Mouse (Mus musculus) liver, embryonic 14.5 days (tissue): ENCODE data around the gene Mgat4b. TPM values are rescaled to one million over a fixed set of nuclear protein-coding genes. Genes with fewer than 3 reads are reported as not detected.

Source experiments
- ATAC-seq: fragments of 200-750 bp; cut with Nextera tagmentation; 2 replicates; pipeline ENCODE4 v1.8.0; 2017; ENCODE audit warnings: moderate number of reproducible peaks, mild to moderate bottlenecking, moderate library complexity; ENCODE audit not compliant: insufficient read depth
- DNase-seq, 3 experiments: peaks; one replicate each; pipeline ENCODE4 v3.0.0-alpha.2; 2012 to 2013; ENCODE audit warnings: low read depth in 3 of 3, low spot score in 3 of 3
- H3K27ac ChIP-seq: fragments of 300-500 bp; sonication (generic); 2 replicates; pipeline ENCODE4 v1.5.1; 2014; ENCODE audit warnings: moderate library complexity, mild to moderate bottlenecking, control low read depth, inconsistent platforms
- H3K27me3 ChIP-seq: fragments of 300-500 bp; sonication (generic); 2 replicates; pipeline ENCODE4 v1.6.1; 2014; ENCODE audit warnings: mild to moderate bottlenecking, low read length, moderate library complexity; ENCODE audit not compliant: control insufficient read depth, insufficient read depth
- H3K36me3 ChIP-seq: fragments of 300-500 bp; sonication (generic); replicated peaks from 2 replicates; pipeline ENCODE4 v1.6.1; 2014; ENCODE audit warnings: low read depth; ENCODE audit not compliant: control insufficient read depth, insufficient read depth
- H3K4me1 ChIP-seq, 2 experiments: fragments of 200-500 bp in 1 of 2; fragments of 300-500 bp in 1 of 2; sonication (generic) in 1 of 2; replicated peaks; 2 replicates each; pipeline ENCODE4 v1.6.1; 2012 to 2014; ENCODE audit warnings: antibody characterized with exemption in 1 of 2, inconsistent platforms in 1 of 2, low read length in 1 of 2; ENCODE audit not compliant: control insufficient read depth in 2 of 2, insufficient read depth in 2 of 2
- H3K4me2 ChIP-seq: fragments of 300-500 bp; sonication (generic); 2 replicates; pipeline ENCODE4 v1.6.1; 2014; ENCODE audit warnings: low read depth, mild to moderate bottlenecking, control low read depth, moderate library complexity
- H3K4me3 ChIP-seq, 2 experiments: fragments of 200-500 bp in 1 of 2; fragments of 300-500 bp in 1 of 2; sonication (generic) in 1 of 2; 2 replicates each; pipeline ENCODE4 v1.5.1; 2012 to 2014; ENCODE audit warnings: low read depth in 2 of 2, low read length in 2 of 2, mild to moderate bottlenecking in 2 of 2, control low read depth in 1 of 2, inconsistent platforms in 1 of 2, moderate library complexity in 1 of 2; ENCODE audit not compliant: insufficient read depth in 1 of 2
- H3K9ac ChIP-seq: fragments of 300-500 bp; sonication (generic); replicated peaks from 2 replicates; pipeline ENCODE4 v1.6.1; 2014; ENCODE audit warnings: mild to moderate bottlenecking, control low read depth, moderate library complexity
- H3K9me3 ChIP-seq: fragments of 300-500 bp; sonication (generic); 2 replicates; pipeline ENCODE4 v1.6.1; 2016; ENCODE audit warnings: low read length, mixed read lengths; ENCODE audit not compliant: control insufficient read depth
- CTCF ChIP-seq: IDR thresholded peaks from 2 replicates; pipeline ENCODE4 v1.5.1; 2016; ENCODE audit warnings: antibody characterized with exemption, low read depth, control low read depth
- EP300 ChIP-seq: IDR thresholded peaks from 2 replicates; pipeline ENCODE4 v1.6.1; 2016; ENCODE audit warnings: antibody characterized with exemption, low read depth
- WGBS: fragments of 180-500 bp; shearing (Covaris S2); extraction: QIAGEN DNeasy Blood & Tissue Kit; methylation state at CpG from one replicate; pipeline ENCODE4 v1.1.7; 2014; ENCODE audit not compliant: insufficient replicate concordance; 5-methylcytosine and 5-hydroxymethylcytosine counted together
- polyA plus RNA-seq, 2 experiments: library from polyadenylated mRNA; depleted of rRNA in 1 of 2; stranded (reverse) in 1 of 2; unstranded in 1 of 2; fragments of >200 nt; fragmentation: Nextera tagmentation in 1 of 2; extraction: Ambion mirVana in 1 of 2; gene quantifications; 2 replicates each; pipeline versions ENCODE4 v1.2.1 to v1.2.3; 2012 to 2014

Mgat4b gene
- polyA plus RNA-seq, 2 experiments = 5.7 to 14.8 TPM

DNA sequence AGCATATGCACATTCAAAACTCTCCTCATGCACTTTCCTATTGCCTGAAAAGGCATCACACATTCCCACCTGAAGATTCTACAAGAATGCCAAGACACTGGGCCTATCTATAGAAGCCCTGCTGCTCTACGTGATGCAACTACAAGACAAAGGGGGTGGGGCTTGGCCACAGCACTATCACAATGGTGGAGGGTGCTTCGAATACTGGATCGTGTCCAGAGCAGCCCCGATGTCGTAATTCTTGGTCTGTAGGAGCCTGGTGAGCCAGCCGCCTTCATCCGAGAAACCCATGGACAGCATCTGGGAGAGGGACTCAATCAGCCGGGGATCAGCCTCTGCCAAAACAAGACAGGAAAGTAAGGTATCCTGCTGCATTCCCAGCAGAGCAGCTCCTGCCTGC lies 10.1 kb upstream of the Mgat4b start:
- Histone ChIP-seq H3K4me2 (no peak overlapping the region), H3K27ac (no peak overlapping the region), H3K36me3 (peaks cover 60% of the 10 kb centered on the region), H3K27me3 (no peaks in the 10 kb centered on the region), H3K4me3 (no peak overlapping the region), H3K9ac (no peak overlapping the region), H3K4me1 (peaks cover 0 to 3% of the 10 kb centered on the region in 2 experiments; a peak in 1 of 4 replicates), H3K9me3 (no peaks in the 10 kb centered on the region)
- ATAC-seq (no peak), DNase-seq (no peak)
- WGBS = 72% methylated on average over 8 of the region's 8 CpGs
- TF ChIP-seq CTCF (no peak), EP300 (no peak)

DNA sequence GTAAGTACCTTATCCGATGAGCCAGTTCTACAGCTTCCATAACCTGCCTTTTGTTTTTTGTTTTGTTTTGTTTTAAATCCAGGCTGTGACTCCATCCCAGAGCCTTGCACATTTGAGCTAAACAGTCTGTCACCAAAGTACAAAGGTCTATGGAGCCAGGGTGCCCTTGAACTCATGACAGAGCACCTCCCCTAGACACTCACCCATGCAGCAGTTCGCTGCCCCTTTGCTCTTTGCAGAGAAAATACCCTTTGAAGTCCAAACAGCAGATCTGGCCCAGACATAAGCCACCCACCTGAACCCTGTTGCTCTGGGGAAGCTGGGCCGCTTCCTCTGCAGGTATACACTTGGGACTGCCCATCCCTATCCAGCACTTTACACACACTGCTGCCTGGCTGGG lies 9.1 kb upstream of the Mgat4b start:
- Histone ChIP-seq H3K27ac (no peak overlapping the region), H3K9me3 (no peaks in the 10 kb centered on the region), H3K4me1 (0 out of 4 replicates have a peak, but pooled peaks cover 0 to 3% of the 10 kb centered on the region in 2 experiments), H3K36me3 (peaks cover 70% of the 10 kb centered on the region), H3K27me3 (no peaks in the 10 kb centered on the region), H3K4me2 (no peak overlapping the region), H3K4me3 (no peak overlapping the region), H3K9ac (no peak overlapping the region)
- TF ChIP-seq CTCF (no peak), EP300 (no peak)
- DNase-seq (no peak), ATAC-seq (no peak)
- WGBS = 86% methylated on average over 3 of the region's 3 CpGs

GRCm38 (mm10) chr11:50203302-50203827 lies 7.3 kb upstream of the Mgat4b start:
- H3K4me1 ChIP-seq = 0 out of 4 replicates have a peak, but pooled peaks cover 0 to 3% of the 10 kb centered on the region in 2 experiments
- H3K4me2 ChIP-seq = no peak overlapping the region
- no peak overlapping the region for H3K4me3 ChIP-seq
- TF ChIP-seq CTCF (no peak), EP300 (no peak)
- ATAC-seq = no peak
- no peaks in the 10 kb centered on the region for H3K27me3 ChIP-seq
- no peak for DNase-seq
- peaks cover 81% of the 10 kb centered on the region for H3K36me3 ChIP-seq
- no peak overlapping the region for H3K27ac ChIP-seq
- H3K9ac ChIP-seq = no peak overlapping the region
- no peaks in the 10 kb centered on the region for H3K9me3 ChIP-seq
- WGBS = 72% methylated on average over 9 of the region's 9 CpGs

GRCm38 (mm10) chr11:50205434-50205833 lies 5.3 kb upstream of the Mgat4b start:
- Histone ChIP-seq H3K4me1 (peaks cover 3 to 4% of the 10 kb centered on the region in 2 experiments; a peak in 2 of 4 replicates), H3K4me2 (no peak overlapping the region), H3K4me3 (no peak overlapping the region), H3K9me3 (no peaks in the 10 kb centered on the region), H3K27ac (no peak overlapping the region), H3K9ac (no peak overlapping the region), H3K36me3 (peaks cover 69% of the 10 kb centered on the region), H3K27me3 (no peaks in the 10 kb centered on the region)
- 80% methylated on average over 3 of the region's 3 CpGs for WGBS
- TF ChIP-seq CTCF = no peak
- TF ChIP-seq EP300 = no peak
- no peak for DNase-seq
- ATAC-seq = no peak

GRCm38 (mm10) chr11:50206037-50206436 lies 4.7 kb upstream of the Mgat4b start:
- H3K4me2 ChIP-seq = no peak overlapping the region

More at GRCm38 (mm10) chr11:50206037-50206436, 4.7 kb upstream of the Mgat4b start:
- Histone ChIP-seq H3K27me3 (no peaks in the 10 kb centered on the region), H3K4me3 (no peak overlapping the region), H3K36me3 (peaks cover 63% of the 10 kb centered on the region), H3K27ac (no peak overlapping the region), H3K9me3 (no peaks in the 10 kb centered on the region), H3K9ac (no peak overlapping the region), H3K4me1 (peaks cover 6% of the 10 kb centered on the region in 2 experiments)
- TF ChIP-seq EP300 = no peak
- TF ChIP-seq CTCF = no peak
- 79% methylated on average over 2 of the region's 2 CpGs for WGBS
- ATAC-seq (no peak), DNase-seq (no peak)
